ENCODE assay signal across 8 mouse cellular contexts in genomic region chr12:92302951-92303591, GRCm38 (mm10).
DNase-seq lines count a peak whose midpoint lies in the region; ATAC-seq and TF ChIP-seq lines count a peak whose summit lies in the region.

No protein-coding gene starts in this region.

- H3K36me3 ChIP-seq in embryonic facial prominence, embryonic 14.5 days (ENCODE audit: control insufficient read depth, insufficient read depth, low read length) = no peaks in the 10 kb centered on the region
- no peaks in the 10 kb centered on the region for H3K36me3 ChIP-seq in midbrain, embryonic 13.5 days
- no peaks in the 10 kb centered on the region for H3K36me3 ChIP-seq in small intestine, adult 2 months (ENCODE audit: control insufficient read depth, insufficient read depth, low read length)

- no peaks in the 10 kb centered on the region; the same call in 1 of the 2 replicates for H3K27me3 ChIP-seq in embryonic facial prominence, embryonic 14.5 days (replicated peaks; ENCODE audit: control insufficient read depth, insufficient read depth, low read length)
- no peaks in the 10 kb centered on the region for H3K27me3 ChIP-seq in midbrain, embryonic 13.5 days
- H3K27me3 ChIP-seq in small intestine, adult 2 months (ENCODE audit: control insufficient read depth, insufficient read depth, low read length) = no peaks in the 10 kb centered on the region

- H3K9ac ChIP-seq in embryonic facial prominence, embryonic 14.5 days (ENCODE audit: low read depth, low read length) = no peak overlapping the region
- H3K9ac ChIP-seq in midbrain, embryonic 13.5 days (replicated peaks) = no peak overlapping the region

- no peak for ATAC-seq in embryonic facial prominence, embryonic 14.5 days (ENCODE audit: low read depth)
- peak; percentile 86 for ATAC-seq in inflammation-experienced regulatory T-cells, adult 6 months
- ATAC-seq in midbrain, embryonic 13.5 days = peak; percentile 95

- no peaks in the 10 kb centered on the region for H3K9me3 ChIP-seq in embryonic facial prominence, embryonic 14.5 days (ENCODE audit: control insufficient read depth, low read length)
- no peaks in the 10 kb centered on the region for H3K9me3 ChIP-seq in midbrain, embryonic 13.5 days

- 13% methylated on average over 14 of the region's 14 CpGs for WGBS in embryonic facial prominence, embryonic 14.5 days
- 14% methylated on average over 14 of the region's 14 CpGs for WGBS in midbrain, embryonic 13.5 days
- WGBS in small intestine, adult 2 months = 23% methylated on average over 14 of the region's 14 CpGs

- no peak overlapping the region for H3K27ac ChIP-seq in bone marrow macrophage, adult 2 months (ENCODE audit: insufficient read depth, low read depth, low read length)
- no peak overlapping the region for H3K27ac ChIP-seq in embryonic facial prominence, embryonic 14.5 days (replicated peaks; ENCODE audit: low read depth, low read length)
- H3K27ac ChIP-seq in midbrain, embryonic 13.5 days = no peak overlapping the region
- H3K27ac ChIP-seq in small intestine, adult 2 months (ENCODE audit: insufficient read depth, low read depth, low read length) = no peak overlapping the region

- DNase-seq in gastrocnemius, adult 18-20 months (ENCODE audit: low spot score) = peak; percentile 3
- no peak for DNase-seq in gastrocnemius, postnatal 25 days
- DNase-seq in embryonic facial prominence, embryonic 14.5 days (ENCODE audit: low spot score) = peak; percentile 88
- DNase-seq in left cerebral cortex, adult 8-10 months (ENCODE audit: low spot score in 2 of 2) = peak; percentile 44 to 65

- 0 out of 2 replicates have a peak, but pooled peaks have one; percentile 13 for TF ChIP-seq CTCF in bone marrow macrophage, adult 2 months (IDR thresholded peaks at IDR 0.05; ENCODE audit: low read depth, low read length)
- TF ChIP-seq CTCF in small intestine, adult 2 months (IDR thresholded peaks at IDR 0.05; ENCODE audit: extremely low read depth, insufficient read length, insufficient replicate concordance, low read depth, low read length) = peak; percentile 33; the same call in 1 of the 2 replicates

- H3K4me1 ChIP-seq in bone marrow macrophage, adult 2 months (ENCODE audit: control insufficient read depth, insufficient read depth, low read length) = no peaks in the 10 kb centered on the region
- H3K4me1 ChIP-seq in embryonic facial prominence, embryonic 14.5 days (ENCODE audit: control insufficient read depth, insufficient read depth, low read length) = no peaks in the 10 kb centered on the region
- peaks cover 11% of the 10 kb centered on the region; the same call in 1 of the 2 replicates for H3K4me1 ChIP-seq in midbrain, embryonic 13.5 days (replicated peaks)
- no peaks in the 10 kb centered on the region for H3K4me1 ChIP-seq in small intestine, adult 2 months (ENCODE audit: control insufficient read depth, insufficient read depth, insufficient read length, low read length)

- H3K4me2 ChIP-seq in embryonic facial prominence, embryonic 14.5 days (ENCODE audit: low read depth, low read length) = peak overlapping the region; percentile 31
- peak overlapping the region; percentile 28; the same call in 1 of the 2 replicates for H3K4me2 ChIP-seq in midbrain, embryonic 13.5 days (replicated peaks)

- TF ChIP-seq POLR2A in bone marrow macrophage, adult 2 months (IDR thresholded peaks at IDR 0.05; ENCODE audit: borderline replicate concordance, low read depth, low read length) = no peak
- TF ChIP-seq POLR2A in small intestine, adult 2 months (IDR thresholded peaks at IDR 0.05; ENCODE audit: low read depth, low read length) = no peak

- H3K4me3 ChIP-seq in bone marrow macrophage, adult 2 months (ENCODE audit: insufficient read depth, low read length) = no peak overlapping the region
- no peak overlapping the region for H3K4me3 ChIP-seq in embryonic facial prominence, embryonic 14.5 days (ENCODE audit: low read depth, low read length)
- no peak overlapping the region for H3K4me3 ChIP-seq in midbrain, embryonic 13.5 days (replicated peaks)
- H3K4me3 ChIP-seq in small intestine, adult 2 months (ENCODE audit: low read depth, low read length) = no peak overlapping the region
